Mouse (Mus musculus) testis, adult 2 months (tissue): ENCODE results near the gene Serpina5.

ENCODE experiments used
- CTCF ChIP-seq: fragments of 200-500 bp; IDR thresholded peaks from 2 replicates; pipeline ENCODE4 v1.5.1; 2012; ENCODE audit warnings: low read depth, mild to moderate bottlenecking, inconsistent platforms, low read length, moderate library complexity; ENCODE audit not compliant: control insufficient read depth, insufficient read depth, insufficient replicate concordance
- POLR2A ChIP-seq: fragments of 200-500 bp; IDR thresholded peaks from 2 replicates; pipeline ENCODE4 v1.6.1; 2012; ENCODE audit warnings: low read depth, mild to moderate bottlenecking, inconsistent platforms, low read length, moderate library complexity; ENCODE audit not compliant: control insufficient read depth

- TF ChIP-seq POLR2A, result no peak
- TF ChIP-seq CTCF, result no peak
Measured at GRCm38 (mm10) chr12:104145571-104145970, 44.7 kb downstream of the Serpina5 start.
